Mouse (Mus musculus): ENCODE results near the gene Dyrk1b. TPM values are rescaled to one million over a fixed set of nuclear protein-coding genes. Genes with fewer than 3 reads are reported as not detected.
"Not testable (repeated sequence)": the region's sequence is repeated elsewhere in the genome, so short reads cannot be mapped to it uniquely, and the experiment has no call there.

Dyrk1b gene
- polyA plus RNA-seq, 1 experiment from 2014 or later, result 2.8 TPM

DNA sequence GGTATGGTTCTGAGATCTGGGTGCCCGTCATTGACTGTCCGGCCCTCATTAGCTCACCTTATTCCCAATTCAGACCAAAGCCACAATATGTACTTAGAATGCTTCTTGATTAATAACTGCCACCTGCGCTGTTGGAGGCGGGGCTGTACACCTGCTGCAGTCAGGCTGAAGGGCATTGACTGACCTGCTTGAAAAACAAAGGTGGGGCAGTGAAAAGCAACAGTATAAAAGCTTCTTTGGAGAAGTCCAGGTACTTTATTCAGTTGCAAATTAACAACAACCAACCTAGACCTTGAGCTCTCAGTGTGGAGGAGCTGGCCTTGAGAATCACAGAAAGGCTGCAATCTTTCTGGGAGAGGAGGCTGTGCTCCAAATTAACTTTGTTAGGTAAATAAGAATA is 48.2 kb downstream of the Dyrk1b start:
- H3K4me3 ChIP-seq; H3K4me2 ChIP-seq; H3K27ac ChIP-seq; H3K9me3 ChIP-seq (replicated peaks); H3K36me3 ChIP-seq; H3K4me1 ChIP-seq; ATAC-seq; H3K9ac ChIP-seq; H3K27me3 ChIP-seq (replicated peaks): not testable (repeated sequence)
- 70% methylated on average over 4 of the region's 4 CpGs for WGBS (ENCODE audit: insufficient replicate concordance)

Other genes with a start within 250 kb of the Dyrk1b start
- gene Zfp780b, start 200.3 kb upstream of the Dyrk1b start, polyA plus RNA-seq (2016; fragmentation: Nextera tagmentation; extraction: Ambion mirVana), result 8.0 and 9.3 TPM in 2 replicates
- gene Zfp850, start 165.4 kb upstream of the Dyrk1b start, polyA plus RNA-seq (2016; fragmentation: Nextera tagmentation; extraction: Ambion mirVana), result 3.0 and 3.1 TPM in 2 replicates
- gene Psmc4, start 129.4 kb upstream of the Dyrk1b start, polyA plus RNA-seq (2016; fragmentation: Nextera tagmentation; extraction: Ambion mirVana), result 207 and 217 TPM in 2 replicates
- 0.06 and 0.35 TPM in 2 replicates for gene Fcgbp, start 108.2 kb upstream of the Dyrk1b start, polyA plus RNA-seq (2016; fragmentation: Nextera tagmentation; extraction: Ambion mirVana)
- gene 9530053A07Rik, start 50.0 kb upstream of the Dyrk1b start, polyA plus RNA-seq (2016; fragmentation: Nextera tagmentation; extraction: Ambion mirVana), result 0.01 TPM in 1 of 2 replicates, not detected in the other
- 150 and 152 TPM in 2 replicates for gene Fbl, start 9.8 kb upstream of the Dyrk1b start, polyA plus RNA-seq (2016; fragmentation: Nextera tagmentation; extraction: Ambion mirVana)
- 4.6 and 5.4 TPM in 2 replicates for gene Eid2, start 88.4 kb downstream of the Dyrk1b start, polyA plus RNA-seq (2016; fragmentation: Nextera tagmentation; extraction: Ambion mirVana)
- 3.6 and 3.7 TPM in 2 replicates for gene Eid2b, start 98.3 kb downstream of the Dyrk1b start, polyA plus RNA-seq (2016; fragmentation: Nextera tagmentation; extraction: Ambion mirVana)
- gene Selenov, start 111.7 kb downstream of the Dyrk1b start, polyA plus RNA-seq (2016; fragmentation: Nextera tagmentation; extraction: Ambion mirVana), result not detected in 2 replicates
- 0.10 and 0.31 TPM in 2 replicates for gene Dll3, start 122.8 kb downstream of the Dyrk1b start, polyA plus RNA-seq (2016; fragmentation: Nextera tagmentation; extraction: Ambion mirVana)
- 137 and 146 TPM in 2 replicates for gene Timm50, start 132.6 kb downstream of the Dyrk1b start, polyA plus RNA-seq (2016; fragmentation: Nextera tagmentation; extraction: Ambion mirVana)
- gene Supt5, start 159.3 kb downstream of the Dyrk1b start, polyA plus RNA-seq (2016; fragmentation: Nextera tagmentation; extraction: Ambion mirVana), result 54.0 TPM in 2 replicates
- 986 and 994 TPM in 2 replicates for gene Rps16, start 171.2 kb downstream of the Dyrk1b start, polyA plus RNA-seq (2016; fragmentation: Nextera tagmentation; extraction: Ambion mirVana)
- gene Plekhg2, start 193.1 kb downstream of the Dyrk1b start, polyA plus RNA-seq (2016; fragmentation: Nextera tagmentation; extraction: Ambion mirVana), result 13.7 and 14.4 TPM in 2 replicates
- gene Zfp36, start 200.8 kb downstream of the Dyrk1b start, polyA plus RNA-seq (2016; fragmentation: Nextera tagmentation; extraction: Ambion mirVana), result 7.4 and 7.5 TPM in 2 replicates
- 35.1 and 36.8 TPM in 2 replicates for gene Med29, start 213.2 kb downstream of the Dyrk1b start, polyA plus RNA-seq (2016; fragmentation: Nextera tagmentation; extraction: Ambion mirVana)
- 36.5 and 42.4 TPM in 2 replicates for gene Paf1, start 213.5 kb downstream of the Dyrk1b start, polyA plus RNA-seq (2016; fragmentation: Nextera tagmentation; extraction: Ambion mirVana)

Data from liver, embryonic 12.5 days (tissue).